Mouse (Mus musculus): ENCODE measurements around the gene Smyd3.

Smyd3 gene

GRCm38 (mm10) chr1:178933953-178934637 is 583.7 kb downstream of the Smyd3 start:
- DNase-seq = no peak

GRCm38 (mm10) chr1:178929531-178929930 is 588.3 kb downstream of the Smyd3 start:
- no peak for DNase-seq

- no peak for DNase-seq
Observed at GRCm38 (mm10) chr1:178924492-178925183, 593.2 kb downstream of the Smyd3 start.

GRCm38 (mm10) chr1:178917194-178917902 is 600.5 kb downstream of the Smyd3 start:
- peak; percentile 38 for DNase-seq

- DNase-seq = no peak
Observed at GRCm38 (mm10) chr1:178915056-178915455, 602.8 kb downstream of the Smyd3 start.

GRCm38 (mm10) chr1:178912936-178913716 is 604.7 kb downstream of the Smyd3 start:
- no peak for DNase-seq

- no peak for DNase-seq
Observed at GRCm38 (mm10) chr1:178910951-178911350, 606.9 kb downstream of the Smyd3 start.
